Mouse (Mus musculus) gonadal fat pad, adult 2 months (tissue): Measurements from ENCODE around the gene Sys1. TPM values are rescaled to one million over a fixed set of nuclear protein-coding genes. Genes with fewer than 3 reads are reported as not detected.

Experiments
- DNase-seq: peaks from one replicate; pipeline ENCODE4 v3.0.0-alpha.2; 2012; ENCODE audit warnings: low read depth
- polyA plus RNA-seq: library from polyadenylated mRNA; depleted of rRNA; stranded (reverse); fragments of >200 nt; gene quantifications from 2 replicates; pipeline ENCODE4 v1.2.3, GENCODE M21; 2012; rRNA removed

The Sys1 gene
- 94.8 and 100 TPM in 2 replicates for polyA plus RNA-seq

GRCm38 (mm10) chr2:164456864-164457300 is at the start of gene Sys1:
Gene Sys1, plus strand, starts transcription at chr2:164456964.
- DNase-seq = no peak

DNA sequence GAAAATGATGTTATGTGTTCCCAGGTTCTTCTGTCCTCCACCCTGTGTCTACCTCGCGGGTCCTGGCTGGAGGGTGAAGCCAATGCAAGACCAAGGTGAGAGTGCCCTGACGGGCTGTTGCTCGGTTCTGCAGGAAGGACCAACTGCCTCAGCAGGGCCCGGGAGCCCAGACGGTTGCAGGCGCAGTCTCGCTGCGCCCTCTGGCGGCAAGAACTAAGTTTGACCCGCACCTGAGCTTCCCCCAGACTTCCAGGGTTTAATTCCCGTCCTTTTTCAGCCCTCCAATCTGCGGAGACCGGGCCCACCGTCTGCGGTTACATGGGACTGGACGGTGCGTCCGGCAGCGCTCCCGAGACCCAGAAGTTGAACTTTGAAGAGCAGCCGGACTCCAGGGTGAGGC is 49.1 kb upstream of the Sys1 start:
- DNase-seq = no peak

DNA sequence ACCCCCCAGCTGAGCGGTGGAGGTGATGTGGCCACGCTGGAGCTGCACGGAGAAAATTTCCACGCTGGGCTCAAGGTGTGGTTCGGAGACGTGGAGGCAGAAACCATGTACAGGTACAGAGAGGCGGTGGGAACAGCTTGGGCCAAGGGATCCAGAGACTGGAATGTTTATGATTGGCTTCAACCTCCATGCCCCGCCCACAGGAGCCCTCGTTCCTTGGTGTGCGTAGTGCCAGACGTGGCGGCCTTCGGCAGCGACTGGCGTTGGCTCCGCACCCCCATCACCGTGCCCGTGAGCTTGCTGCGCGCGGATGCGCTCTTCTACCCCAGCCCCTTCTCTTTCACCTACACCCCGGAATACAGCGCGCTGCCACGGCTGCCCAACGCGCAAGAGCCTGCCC is 42.6 kb upstream of the Sys1 start:
- DNase-seq = no peak

DNA sequence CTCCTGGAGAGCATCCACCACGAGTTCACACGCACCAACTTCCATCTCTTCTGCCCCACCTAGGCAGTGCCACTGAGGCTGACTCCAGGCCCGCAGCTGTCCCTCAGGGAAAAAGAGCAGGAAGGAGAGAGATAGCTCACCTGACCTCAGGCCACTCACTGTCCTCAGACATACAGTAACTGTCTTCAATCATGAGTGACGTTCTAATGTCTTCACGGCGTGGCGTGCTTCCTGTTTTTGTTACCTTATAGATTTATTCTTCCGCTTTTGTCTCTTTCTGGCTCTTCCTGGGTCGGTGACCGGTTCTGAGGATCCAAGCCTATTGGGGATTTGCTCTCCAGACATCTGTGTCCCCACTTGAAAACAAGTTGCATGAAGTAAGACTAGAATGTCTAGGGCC is 42.2 kb upstream of the Sys1 start:
- DNase-seq = no peak

GRCm38 (mm10) chr2:164417198-164417597 is 39.6 kb upstream of the Sys1 start:
- DNase-seq = no peak

DNA sequence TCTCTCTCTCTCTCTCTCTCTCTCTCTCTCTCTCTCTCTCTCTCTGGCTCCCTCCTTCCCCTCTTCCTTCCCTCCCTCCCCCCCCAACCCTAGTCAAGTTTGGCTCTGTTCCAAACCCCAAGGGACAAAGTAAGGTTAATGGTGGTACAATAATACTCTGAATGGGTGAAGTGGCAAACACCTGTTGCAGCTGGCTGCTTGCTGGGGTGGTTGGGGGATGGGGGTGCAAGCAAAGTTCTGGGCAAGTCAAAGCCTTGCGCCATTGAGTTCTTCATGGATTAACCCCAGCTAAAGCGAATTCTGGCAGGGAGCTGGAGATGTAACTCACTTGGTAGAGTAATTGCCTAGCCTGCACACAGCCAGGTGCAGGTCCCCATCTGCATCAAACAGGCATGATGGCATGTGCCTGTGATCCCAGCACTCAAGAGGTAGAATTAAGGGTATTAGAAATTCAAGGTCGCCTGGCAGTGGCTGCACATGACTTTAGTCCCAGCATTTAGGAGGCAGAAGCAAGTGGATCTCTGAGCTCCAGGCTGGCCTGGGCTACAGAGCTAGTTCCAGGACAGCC is 38.4 kb upstream of the Sys1 start:
- DNase-seq = no peak

DNA sequence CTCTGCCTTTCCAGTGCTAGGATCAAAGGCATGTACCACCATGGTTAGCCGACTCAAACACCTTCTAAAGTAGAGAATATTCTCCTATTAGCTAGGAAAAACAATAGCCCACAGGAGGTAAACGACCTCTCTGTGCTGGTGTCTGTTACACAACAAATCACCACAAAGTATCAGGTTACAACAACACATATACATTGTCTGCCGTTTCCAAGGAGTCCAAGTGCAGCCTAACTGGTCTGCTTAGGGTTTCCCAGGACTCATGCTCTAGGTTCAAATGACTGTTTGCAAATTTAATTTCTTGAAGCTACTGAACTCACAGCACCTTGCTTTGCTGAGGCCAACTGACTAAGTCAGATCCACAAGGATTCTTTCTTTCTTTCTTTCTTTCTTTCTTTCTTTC is 37.3 kb upstream of the Sys1 start:
- DNase-seq = no peak

DNA sequence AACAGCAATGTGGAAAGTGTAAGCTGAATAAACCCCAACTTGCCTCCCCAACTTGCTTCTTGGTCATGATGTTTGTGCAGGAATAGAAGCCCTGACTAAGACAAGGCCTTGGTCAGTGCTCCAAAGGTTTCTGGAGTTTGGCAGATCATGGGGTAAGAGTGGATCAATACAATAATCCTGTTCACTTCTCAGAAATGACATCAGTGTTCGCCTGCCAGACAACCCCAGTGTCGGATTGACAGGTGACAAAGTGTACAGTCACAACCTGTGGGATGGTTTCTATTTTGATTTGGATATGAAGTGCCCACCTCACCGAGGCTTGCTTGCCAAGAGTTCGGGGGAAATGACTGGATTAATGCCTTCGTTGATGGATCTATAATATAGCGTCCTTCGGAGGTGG is 35.5 kb upstream of the Sys1 start:
- DNase-seq = no peak

- no peak for DNase-seq
These were observed 34.8 kb upstream of the Sys1 start for GRCm38 (mm10) chr2:164421979-164422378.

GRCm38 (mm10) chr2:164422675-164423393 is 33.9 kb upstream of the Sys1 start:
- DNase-seq = no peak

GRCm38 (mm10) chr2:164423464-164423863 is 33.3 kb upstream of the Sys1 start:
- DNase-seq = no peak

DNA sequence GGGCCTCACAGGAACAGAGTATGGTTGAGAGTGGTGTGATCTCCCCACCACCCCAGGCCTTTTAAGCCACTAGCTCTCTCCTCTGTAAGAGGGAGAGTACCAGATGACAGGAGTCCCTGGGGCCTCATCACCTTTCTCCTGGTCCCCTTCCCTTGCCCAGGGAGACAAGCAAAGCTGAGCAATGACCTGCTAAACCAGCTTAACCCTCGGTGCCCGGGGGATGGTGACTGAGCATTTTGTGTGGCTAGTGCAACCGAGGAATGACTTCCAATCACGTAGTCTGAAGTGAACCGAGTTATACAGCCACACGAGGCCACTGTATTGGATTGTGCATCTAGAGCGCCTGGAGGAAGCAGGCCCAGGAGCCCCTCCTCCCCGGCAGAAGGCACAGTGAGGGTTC is 32.4 kb upstream of the Sys1 start:
- no peak for DNase-seq

- DNase-seq = no peak
These were observed 31.4 kb upstream of the Sys1 start for GRCm38 (mm10) chr2:164425401-164425800.

- DNase-seq = no peak
These were observed 30.6 kb upstream of the Sys1 start for GRCm38 (mm10) chr2:164426121-164426520.

DNA sequence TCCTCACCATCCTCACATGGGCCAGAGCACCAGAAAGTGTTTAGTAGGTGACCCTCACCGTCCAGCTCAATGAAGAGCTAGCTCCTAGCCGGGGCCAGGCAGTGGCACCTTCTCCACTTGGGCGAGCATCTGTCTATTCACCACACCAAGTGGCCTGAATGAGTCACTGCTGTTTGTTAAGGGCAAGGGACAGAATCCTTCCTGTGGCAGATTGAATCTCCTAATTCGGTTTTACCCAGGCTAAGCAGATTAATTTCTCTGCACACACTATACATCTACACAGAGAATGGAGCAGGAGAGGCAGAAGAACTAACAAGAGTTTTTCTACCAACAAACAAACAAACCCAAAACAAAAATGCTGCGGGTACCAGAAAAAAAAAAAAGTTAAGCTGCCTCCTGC is 29.8 kb upstream of the Sys1 start:
- no peak for DNase-seq

- DNase-seq = no peak
These were observed 28.3 kb upstream of the Sys1 start for GRCm38 (mm10) chr2:164428451-164428850.

DNA sequence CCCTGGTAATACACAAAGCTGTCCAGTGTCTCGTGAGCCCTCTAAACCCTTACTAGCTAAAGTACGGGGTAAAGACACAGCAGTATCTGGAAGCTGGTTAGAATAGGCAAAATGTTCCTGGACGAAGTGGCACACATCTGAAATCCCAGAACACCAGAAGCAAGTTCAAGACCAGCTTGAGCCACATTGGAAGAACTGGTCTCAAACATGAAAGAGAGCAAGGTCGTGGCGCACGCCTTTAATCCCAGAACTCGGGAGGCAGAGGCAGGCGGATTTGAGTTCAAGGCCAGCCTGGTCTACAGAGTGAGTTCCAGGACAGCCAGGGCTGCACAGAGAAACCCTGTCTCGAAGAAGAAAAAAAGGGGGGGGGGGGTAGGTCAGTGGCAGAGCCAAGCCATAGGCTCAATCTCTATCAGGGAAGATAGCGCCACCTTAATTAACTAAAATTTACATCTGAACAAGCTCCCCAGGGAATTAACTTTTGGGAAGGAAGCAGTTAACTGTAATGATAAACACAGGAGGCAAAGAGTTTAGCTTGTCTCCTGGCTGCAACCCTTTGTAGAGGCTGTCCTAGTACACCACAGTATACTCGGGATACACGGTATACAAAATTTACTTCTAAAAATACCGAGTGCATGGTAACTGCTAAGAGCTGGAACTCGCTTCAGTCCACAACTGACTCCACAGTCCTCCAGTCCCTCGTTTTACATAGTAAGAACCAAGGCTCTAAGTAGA is 26.7 kb upstream of the Sys1 start:
- DNase-seq = no peak

GRCm38 (mm10) chr2:164430697-164431096 is 26.1 kb upstream of the Sys1 start:
- DNase-seq = no peak

DNA sequence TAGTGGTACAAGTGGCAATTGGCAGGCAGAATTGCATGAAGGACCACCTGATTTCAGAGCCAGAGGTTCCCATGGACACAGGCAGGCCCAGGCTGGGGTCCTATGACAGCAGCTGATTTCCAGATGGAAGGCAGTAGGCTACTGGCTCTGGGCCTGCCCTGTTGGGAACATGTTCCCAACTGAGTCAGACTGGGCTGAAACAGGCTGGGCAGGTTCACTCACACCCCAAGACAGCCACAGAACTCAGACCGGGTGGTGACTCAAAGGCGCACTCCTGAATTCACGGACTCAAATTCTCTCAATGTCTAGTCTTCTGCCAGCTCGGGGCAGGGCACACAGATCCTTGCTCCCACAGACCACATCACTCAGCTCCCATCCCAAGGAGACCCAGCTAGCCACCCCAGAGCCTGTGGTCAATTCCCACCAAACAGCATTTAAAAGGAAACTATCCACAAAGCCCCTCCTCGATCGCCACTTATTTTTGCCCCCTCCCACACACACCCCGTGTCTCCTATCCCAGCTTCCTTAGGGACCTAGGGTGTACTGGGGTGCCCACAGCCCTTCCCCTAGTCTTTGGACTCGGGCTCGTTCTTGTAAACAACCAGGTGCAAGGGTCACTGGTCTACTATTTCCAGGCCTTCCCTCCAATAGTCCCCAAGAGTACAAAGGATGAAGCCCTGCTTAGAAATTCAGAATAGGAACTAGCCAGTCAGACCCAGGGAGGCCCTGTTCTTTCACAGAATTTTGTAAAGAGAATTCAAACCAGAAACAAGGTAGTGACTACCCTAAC is 24.9 kb upstream of the Sys1 start:
- no peak for DNase-seq

- DNase-seq = no peak
These were observed 24.1 kb upstream of the Sys1 start for GRCm38 (mm10) chr2:164432541-164433191.

GRCm38 (mm10) chr2:164433278-164433895 is 23.4 kb upstream of the Sys1 start:
- DNase-seq = no peak
